Mouse (Mus musculus) gastrocnemius, adult 8-10 months (tissue): Measurements from ENCODE around the gene Vmn2r79. TPM values are rescaled to one million over a fixed set of nuclear protein-coding genes. Genes with fewer than 3 reads are reported as not detected.
"Not testable (repeated sequence)": the region's sequence is repeated elsewhere in the genome, so short reads cannot be mapped to it uniquely, and the experiment has no call there.

Experiments used
- DNase-seq, 2 experiments: peaks; one replicate each; pipeline ENCODE4 v3.0.0; 2022; ENCODE audit warnings: low spot score in 2 of 2
- total RNA-seq, 4 experiments: library from RNA; stranded (reverse); gene quantifications; 2 replicates each; pipeline ENCODE4 v1.2.4; 2022

The Vmn2r79 gene
- total RNA-seq: not detected

DNA sequence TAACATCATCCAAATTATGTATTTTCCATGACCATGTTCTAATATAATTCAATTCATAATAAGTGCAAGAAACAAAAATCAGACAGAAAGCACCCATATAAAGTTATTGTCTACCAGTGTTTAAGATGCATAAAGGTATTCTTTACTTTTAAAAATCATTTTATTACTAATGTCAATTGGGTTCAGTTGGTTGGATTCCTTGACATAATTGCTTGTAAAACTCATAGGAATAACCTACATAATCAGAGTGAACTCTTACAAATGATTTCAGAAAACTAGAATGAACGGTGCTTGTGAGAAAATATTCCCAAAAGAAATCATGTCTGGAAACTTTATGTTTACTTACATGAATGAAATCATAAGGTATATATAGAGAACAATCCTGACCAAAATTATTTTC, at the start of gene Vmn2r79:
TSS of gene Vmn2r79 (plus strand) at position 301 of the 400 bp plus-strand sequence.
- DNase-seq: not testable (repeated sequence)

- DNase-seq: no peak
Measured at GRCm38 (mm10) chr7:86994700-86995099, 1.2 kb upstream of the Vmn2r79 start.

- DNase-seq: not testable (repeated sequence)
Measured at GRCm38 (mm10) chr7:87026486-87026885, 30.6 kb downstream of the Vmn2r79 start.

- DNase-seq: no peak
Measured at GRCm38 (mm10) chr7:87063576-87063975, 67.7 kb downstream of the Vmn2r79 start.

Other genes with a start within 250 kb of the Vmn2r79 start
- gene Folh1, start 220.2 kb upstream of the Vmn2r79 start, total RNA-seq: under 1 TPM in 3 of 4 experiments, not detected in 1; 0.24 to 0.43 (median 0.38) TPM
- not detected for gene Vmn2r77, start 201.1 kb upstream of the Vmn2r79 start, total RNA-seq
- gene Vmn2r78, start 81.0 kb upstream of the Vmn2r79 start, total RNA-seq: not detected
- gene Nox4, start 250.0 kb downstream of the Vmn2r79 start, total RNA-seq: 1 to 10 TPM in 3 of 4 experiments, under 1 TPM in 1; 0.99 to 3.3 (median 1.9) TPM